Mouse (Mus musculus): ENCODE measurements around the gene Bcas1.

The Bcas1 gene

DNA sequence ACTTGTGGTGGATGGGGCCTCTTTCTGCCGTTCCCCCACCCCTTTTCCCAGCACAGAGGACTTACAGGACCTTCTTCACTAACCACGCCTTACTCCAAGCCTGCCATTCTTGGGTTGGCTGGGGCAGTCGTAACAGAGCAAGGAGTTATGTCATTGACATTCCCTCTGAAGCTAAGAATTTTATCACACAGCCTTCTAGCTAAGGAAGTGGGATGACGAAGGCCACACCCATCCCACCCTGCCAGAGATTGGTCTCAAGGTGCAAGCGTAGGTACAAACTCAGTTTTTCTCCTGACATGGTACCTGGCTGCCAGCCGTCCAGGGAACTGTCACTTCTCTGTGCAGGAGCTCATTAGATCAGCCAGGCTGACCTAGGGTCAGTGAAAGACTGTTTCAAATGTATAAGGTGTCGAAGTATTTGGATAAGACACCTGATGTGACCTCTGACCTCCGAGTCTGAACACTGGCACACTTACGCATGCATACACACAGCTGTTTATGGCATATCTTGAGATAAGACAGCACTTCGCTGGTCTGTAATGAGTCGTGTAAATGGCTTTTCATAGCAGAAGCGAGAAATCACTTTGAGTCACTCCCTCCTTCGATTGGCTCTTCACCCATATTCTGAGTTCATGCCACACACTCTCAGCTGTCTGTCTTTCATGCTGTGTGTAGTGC lies 117.2 kb downstream of the Bcas1 start:
- DNase-seq (ENCODE audit: low read depth) = no peak

GRCm38 (mm10) chr2:170308966-170309365 lies 118.7 kb downstream of the Bcas1 start:
- no peak for DNase-seq (ENCODE audit: low read depth)

DNA sequence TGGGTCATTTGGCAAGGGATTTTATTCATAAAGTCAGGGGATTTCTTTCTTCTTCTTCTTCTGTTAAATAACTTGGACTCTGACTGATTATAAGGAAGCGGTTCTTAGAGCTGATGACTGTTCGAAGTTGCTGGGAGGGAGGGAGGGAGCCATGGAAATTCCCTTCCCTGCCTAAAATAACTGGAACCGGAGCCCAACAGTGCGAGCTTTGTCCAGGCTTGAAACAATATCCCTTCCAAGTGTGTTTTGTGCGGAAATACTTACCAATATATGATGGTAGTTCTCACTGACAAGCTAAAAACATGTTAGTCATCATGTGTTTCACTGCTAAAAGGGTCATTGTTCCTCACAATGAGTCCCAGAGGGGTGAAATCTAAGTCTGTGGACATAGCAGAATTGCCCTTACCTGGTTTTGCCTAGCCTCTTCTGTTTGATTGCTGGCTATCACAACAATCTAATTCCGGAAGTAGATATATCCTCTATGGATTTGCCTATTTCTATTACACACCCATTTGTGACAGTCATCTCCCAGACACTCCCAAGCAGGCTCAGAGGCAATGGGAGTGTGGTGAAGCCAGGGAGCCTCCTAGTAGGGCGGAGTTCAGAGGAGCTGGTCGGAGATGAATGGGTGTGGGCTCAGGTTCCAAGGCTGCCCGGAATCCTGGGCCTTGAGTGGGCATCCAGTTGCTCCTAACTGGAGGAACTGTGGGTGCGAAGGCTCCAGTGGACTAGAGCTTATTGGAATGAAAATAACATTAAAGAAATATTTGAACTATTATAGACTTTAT lies 119.4 kb downstream of the Bcas1 start:
- DNase-seq (ENCODE audit: low read depth) = peak; percentile 36

- no peak for DNase-seq (ENCODE audit: low read depth)
Observed at GRCm38 (mm10) chr2:170307589-170308021, 120.0 kb downstream of the Bcas1 start.

DNA sequence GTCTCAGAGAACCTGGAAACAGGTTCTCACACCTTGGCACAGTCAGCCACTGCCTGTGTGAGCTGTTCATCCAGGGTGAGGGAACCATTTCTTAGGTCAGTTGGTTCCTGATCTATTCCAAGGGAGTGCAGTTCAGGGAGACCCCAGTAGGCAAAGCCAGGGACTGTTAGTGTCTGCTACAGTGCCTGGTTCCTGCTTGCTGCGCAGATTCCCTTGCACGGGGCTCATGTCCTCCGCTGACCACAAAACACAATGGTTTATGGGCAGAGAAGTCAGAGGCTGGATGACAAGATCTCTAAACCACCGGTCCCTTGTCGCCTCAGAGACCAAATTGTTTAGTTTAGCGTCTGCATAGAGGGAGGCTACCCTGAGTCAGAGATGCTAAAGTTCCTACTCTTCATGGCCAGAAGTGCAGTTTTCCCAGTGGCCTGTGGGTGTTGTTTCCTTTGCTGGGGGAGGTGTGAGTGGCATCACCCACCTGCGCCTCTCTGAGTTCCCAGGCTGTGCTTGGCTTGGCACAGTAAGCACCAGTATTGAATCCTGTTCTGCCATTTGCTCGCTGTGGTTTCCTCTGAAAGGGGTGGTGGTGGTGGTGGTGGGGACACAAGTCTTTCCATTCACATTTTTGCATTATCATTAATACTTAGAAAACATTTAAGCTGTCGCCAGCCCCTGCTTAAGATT lies 120.9 kb downstream of the Bcas1 start:
- DNase-seq (ENCODE audit: low read depth) = no peak

GRCm38 (mm10) chr2:170304766-170305165 lies 122.9 kb downstream of the Bcas1 start:
- DNase-seq (ENCODE audit: low read depth) = no peak

DNA sequence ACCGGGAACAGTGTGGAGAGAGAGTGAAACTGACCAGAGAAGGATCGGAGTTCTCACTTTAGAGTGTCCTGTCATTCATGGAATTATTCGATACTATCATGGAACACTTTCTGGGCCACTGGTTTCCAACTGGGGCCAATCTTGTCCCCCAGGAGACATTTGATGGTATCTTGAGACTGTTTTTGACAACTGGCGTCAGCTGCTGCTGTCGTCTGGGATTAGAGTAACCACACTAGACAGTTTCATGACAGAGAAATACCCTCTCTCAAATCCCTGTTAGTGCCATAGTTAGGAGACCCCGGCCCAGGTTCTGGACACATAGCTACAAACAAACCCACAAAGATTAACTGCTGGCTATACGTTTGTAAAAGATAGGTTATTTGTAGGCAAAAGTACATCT lies 124.0 kb downstream of the Bcas1 start:
- no peak for DNase-seq (ENCODE audit: low read depth)

DNA sequence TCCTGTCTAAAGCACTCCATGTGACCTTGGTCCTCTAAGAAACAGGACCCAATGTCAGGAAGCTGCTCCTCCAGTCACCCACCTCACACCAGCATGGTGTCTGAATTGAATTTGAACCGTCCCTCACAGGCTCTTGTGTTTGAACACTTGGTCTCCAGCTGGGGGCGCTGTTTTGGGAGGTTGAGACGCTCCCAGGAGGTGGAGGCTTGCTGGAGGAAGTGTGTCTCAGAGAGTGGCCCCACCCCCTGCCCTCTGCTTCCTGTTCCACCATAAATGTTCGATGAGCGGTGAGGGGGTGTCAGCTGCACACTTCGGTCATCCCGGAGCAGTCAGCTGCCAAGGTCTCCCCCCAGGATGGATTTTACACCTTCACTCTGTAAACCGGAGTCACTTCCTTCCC lies 124.8 kb downstream of the Bcas1 start:
- DNase-seq (ENCODE audit: low read depth) = no peak
